Mouse (Mus musculus) granulocyte monocyte progenitor cell, adult 5-6 weeks (primary cell): ENCODE results near the gene Bglap. TPM values are rescaled to one million over a fixed set of nuclear protein-coding genes. Genes with fewer than 3 reads are reported as not detected.

Experiments used
- ATAC-seq: replicated peaks from 2 replicates; pipeline ENCODE4 v1.8.0; 2016; ENCODE audit warnings: mild to moderate bottlenecking, moderate TSS enrichment, inconsistent platforms; ENCODE audit not compliant: poor library complexity, severe bottlenecking
- total RNA-seq, 2 experiments: library from RNA; stranded (forward) in 1 of 2; stranded (reverse) in 1 of 2; fragments of 200-712, 200-1000 nt in 1 of 2; fragments of >200 nt in 1 of 2; fragmentation: Nextera tagmentation in 1 of 2; gene quantifications; 2 replicates each; pipeline ENCODE4 v1.2.3; 2014 to 2017

The Bglap gene
- total RNA-seq, 2 experiments from 2014 or later, result not detected

DNA sequence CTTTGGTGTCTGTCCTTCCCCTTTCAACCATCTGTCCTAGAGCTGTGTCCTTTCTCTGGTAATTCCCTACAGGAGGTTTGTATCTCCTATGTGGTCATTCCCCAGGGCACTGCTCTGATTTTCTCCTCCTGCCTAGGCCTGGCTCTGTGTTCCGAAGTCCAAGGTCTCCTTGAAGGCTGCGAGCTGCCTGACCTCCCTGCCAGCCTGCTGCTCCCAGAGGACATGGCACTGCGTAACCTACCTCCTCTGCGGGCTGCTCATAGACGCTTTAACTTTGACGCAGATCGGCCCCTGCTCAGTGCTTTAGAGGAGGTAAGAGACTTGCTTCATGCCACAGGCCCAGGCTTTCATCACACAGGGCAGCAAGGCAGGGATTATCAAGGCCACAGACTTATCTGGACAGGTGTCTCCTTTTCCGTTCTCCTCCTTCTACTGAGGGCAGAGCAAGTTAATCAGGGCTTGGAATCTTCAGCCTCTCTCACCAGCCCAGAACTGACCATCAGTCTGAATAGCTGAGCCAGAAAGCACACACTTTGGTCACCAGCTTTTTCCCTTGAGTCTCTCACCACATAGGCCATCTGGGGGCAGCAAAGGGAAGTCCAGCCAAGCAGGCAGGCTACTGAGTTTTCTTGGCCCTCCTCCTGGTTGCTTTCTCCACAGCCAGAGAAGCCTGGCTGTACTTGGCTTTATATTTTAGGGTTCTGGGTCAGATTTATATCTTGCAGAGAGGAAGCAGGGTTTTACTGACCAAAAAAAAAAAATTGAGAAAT is 29.7 kb downstream of the Bglap start:
- ATAC-seq, result no peak

DNA sequence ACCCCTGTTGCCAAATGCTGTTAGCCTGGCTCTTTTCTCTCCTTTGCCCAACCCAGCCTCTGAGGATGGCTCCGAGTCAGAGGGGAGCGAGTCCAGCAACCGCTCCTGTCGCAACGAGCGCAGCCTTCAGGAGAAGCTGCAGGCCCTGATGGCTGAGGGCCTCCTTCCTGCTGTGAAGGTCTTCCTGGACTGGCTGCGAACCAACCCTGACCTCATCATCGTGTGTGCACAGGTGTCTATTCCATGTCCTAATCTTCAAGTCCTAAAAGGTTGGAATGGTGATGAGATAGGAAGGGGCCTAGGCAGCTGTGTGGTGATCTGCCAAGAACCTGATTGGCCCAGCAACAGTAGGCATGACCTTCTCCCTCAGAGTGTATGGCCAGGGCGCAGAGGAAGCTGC is 31.4 kb downstream of the Bglap start:
- ATAC-seq, result no peak

DNA sequence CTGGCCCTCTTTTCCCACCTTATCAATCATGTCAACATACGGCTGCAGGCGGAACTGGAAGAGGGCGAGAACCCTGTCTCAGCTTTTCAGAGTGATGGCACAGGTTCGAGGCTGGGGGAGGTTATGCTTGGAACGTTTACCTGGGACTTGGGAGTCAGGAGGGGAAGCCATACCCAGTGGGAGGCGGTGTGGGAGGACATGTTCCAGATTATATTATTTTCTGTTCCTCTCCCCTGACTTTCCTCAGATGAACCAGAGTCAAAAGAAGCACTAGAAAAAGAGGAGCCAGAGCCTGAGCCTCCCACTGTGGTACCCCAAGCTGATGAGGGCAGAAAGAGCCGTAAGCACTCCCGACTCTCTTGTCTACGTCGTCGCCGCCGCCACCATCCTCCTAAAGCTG is 33.5 kb downstream of the Bglap start:
- no peak for ATAC-seq

DNA sequence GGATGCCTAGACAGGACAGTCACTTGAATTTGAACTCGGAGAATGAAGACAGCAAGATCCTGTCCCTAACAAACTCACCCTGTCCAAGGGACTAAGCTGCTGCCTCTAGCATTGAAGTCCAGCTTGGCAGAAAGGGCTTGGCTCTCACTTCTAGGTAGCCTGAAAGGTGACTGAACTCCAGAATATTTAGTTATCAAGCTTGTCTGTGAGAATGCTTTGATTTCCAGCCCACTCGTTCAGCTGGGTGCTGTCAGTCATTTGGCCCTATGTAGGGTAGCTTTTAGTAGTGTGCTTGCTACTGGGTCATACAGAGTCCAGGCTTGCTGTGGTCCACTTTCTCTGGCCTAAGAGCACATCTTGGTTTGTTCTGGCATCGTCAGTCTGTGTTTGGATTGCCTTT is 45.3 kb downstream of the Bglap start:
- ATAC-seq, result no peak

DNA sequence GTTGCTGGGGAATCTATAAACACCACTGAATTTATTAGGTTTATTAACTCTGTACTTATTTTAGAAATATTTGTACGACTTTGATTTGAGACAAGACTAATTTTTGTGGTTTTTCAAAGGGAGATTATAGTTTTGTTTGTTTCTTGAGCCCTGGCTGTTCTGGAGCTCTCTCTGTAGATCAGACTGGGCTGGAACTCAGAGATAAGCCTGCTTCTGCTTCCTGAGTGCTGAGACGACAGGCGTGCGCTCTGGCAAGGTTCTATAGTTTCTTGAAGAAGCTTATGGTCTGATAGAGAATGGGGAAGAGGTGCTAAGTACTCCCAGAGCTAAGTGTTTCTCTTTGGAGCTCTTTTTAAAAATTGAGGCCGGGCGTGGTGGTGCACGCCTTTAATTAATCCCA is 45.9 kb downstream of the Bglap start:
- no peak for ATAC-seq

DNA sequence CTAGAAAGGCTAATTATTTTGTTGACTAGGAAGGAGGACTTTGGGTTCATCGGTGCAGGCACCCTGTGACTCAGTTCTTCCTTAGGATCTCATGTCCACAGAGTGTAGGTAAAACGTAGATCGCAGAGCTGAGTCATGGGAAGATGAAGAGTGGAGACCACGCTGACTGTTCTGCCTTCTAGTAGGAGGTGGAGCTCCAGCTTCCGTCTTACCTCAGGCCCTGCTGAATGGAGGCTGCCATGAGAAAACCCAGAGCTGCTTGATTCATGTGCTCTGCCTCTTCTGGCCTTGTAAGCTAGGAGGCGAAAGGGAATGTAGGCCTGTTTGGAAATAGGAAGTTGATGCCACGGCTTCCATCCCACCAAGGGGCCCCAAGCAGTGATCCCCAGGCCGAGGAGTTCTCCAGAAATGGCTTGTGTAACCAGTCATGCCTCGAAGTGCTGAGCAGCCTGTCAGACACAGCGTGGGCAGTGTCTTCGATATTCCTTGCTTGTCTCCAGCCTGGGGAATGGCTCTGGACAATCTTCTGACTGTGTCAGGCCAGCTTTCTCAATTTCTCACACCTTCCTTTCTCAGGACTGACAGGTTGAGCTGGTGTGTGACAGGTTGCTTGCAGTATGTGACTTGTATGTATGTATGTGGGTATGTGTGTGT is 46.8 kb downstream of the Bglap start:
- peak; percentile 58 for ATAC-seq

DNA sequence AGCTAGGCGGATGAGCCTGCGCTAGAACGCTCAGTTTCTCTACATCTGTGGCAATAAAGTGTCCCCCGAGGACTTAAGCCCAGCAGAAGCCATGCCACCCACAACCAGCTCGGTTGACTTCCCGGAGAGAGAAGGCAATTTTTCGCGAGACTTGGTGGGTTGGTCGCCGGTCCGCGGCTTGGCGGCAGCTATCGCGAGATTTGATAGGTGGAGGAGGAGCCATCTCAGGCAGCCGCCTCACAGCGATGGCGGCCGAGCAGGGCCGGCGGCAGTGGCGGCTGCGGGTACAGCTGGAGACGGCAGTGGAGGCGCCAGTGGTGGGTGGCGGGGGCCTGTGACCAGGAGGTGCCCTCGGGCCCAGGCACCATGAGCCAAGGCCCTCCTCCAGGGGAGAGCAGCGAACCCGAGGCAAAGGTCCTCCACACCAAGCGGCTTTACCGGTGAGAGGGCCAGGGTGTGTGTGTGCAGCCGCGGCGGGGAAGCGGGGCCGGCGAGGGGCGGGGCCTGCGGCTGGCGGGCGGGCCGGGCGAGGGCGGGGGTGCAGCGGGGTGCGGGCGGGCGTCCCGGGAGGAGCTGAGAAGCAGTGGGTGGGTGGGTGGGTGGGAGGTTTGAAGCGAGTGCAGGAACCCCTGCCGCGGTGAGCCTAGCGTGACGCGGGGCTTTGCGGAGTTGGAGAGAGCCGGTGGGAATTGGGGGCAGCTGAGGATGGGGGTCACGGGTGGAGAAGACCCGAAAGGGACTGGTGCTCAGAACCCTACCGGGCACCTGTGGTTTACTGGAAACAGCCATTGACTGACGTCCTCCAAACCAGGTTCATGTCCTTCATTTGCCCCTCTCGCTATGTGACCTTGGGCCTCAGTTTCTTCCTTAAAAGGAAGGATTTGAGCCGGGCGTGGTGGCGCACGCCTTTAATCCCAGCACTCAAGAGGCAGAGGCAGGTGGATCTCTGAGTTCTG is 47.9 kb downstream of the Bglap start, which contains the start of the genes Tmem79 and Smg5:
Gene Tmem79 (minus strand): TSS at position 91 of the 956 bp plus-strand sequence.
Gene Smg5 (plus strand): TSS at position 203 of the 956 bp plus-strand sequence.
- peak; percentile 73 for ATAC-seq

DNA sequence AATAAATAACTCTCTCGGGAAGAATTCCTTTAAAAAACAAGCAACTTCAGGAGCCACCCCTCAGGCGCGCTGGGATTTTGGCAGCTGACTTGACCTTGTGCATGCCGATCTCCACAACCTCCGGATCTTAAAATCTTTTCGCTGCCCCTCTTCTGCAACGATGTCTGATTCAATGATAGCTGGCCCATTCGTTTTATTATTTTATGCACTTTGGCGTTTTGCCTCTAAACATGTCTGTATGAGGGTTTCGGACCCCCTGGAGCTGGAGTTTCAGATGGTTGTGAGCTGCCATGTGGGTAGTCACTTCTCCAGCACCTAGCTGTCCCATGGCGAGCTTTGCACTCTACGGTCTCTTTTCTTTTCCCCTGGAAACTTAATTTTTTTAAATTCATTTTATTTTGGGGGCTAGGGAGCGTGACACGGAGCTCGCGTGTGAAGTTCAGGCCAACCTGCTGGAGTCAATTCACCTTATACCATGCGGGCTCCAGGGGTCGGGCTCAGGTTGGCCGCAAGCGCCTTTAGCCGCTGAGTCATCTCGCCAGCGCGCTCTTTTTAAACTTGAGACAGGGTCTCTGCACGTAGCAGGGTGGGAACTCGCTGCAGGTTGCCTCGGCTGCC is 48.7 kb downstream of the Bglap start:
- ATAC-seq, result peak; percentile 20; the same call in 1 of the 2 replicates

DNA sequence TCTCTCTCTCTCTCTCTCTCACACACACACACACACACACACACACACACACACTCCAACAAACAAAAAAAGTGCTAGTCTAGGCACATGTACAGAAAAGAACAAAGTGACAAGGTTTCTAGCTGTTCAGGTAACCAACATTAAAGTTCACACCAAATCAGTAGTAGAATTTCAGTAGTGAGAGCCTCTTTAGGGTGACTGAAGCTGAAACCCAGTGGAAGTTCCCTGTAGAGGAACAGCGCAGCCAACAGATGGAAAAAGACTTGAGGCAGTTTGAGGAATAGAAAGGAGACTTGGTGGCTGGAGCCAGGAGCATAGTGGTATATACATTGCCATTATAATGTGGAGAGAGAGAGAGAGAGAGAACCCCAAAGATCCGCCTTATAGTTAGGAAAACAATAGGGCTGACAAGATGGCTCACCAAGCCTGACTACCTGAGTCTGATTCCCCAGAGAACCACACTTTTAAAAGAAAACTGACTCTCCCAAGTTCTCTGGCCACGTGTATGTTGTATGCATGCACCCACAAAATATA is 49.3 kb downstream of the Bglap start:
- 0 out of 2 replicates have a peak, but pooled peaks have one; percentile 10 for ATAC-seq

DNA sequence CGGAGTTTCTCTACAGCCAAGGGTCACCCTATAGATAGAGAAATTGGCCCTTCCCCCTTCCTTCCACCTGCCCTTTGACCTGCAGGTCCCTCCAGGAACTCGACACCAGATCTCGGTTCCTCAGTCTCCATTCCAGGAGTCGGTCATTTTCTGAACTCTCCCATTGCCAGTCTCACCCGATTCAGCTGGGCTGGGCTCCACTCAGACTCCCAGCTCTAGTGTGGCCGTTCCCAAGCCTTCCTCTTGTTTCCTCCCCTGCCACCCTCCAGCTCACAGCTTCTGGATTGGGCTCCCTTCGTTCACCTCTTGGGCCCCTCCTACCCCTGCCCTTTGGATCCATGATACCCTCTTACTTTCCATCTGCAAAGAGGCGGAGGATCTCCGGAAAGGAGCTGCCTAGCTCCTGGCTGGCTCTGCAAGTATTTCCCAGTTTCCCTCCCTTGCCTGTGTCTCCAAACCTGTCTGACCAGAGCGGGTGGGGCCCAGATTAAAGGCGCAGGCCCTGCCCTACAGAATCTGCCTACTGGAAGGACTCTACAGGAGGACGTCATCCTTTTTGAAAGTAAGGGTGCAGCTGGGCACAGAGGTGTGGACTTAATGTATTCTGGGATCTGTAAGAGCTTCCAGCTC is 50.1 kb downstream of the Bglap start:
- no peak for ATAC-seq

Other genes with a start within 250 kb of the Bglap start
- 119 and 132 TPM in 2 replicates for gene Mef2d, start 242.1 kb downstream of the Bglap start, total RNA-seq (2014; fragmentation: Nextera tagmentation)
- 42.4 and 52.4 TPM in 2 replicates for gene Mef2d, start 242.1 kb downstream of the Bglap start, total RNA-seq (2017)
- not detected in 2 replicates for gene Rhbg, start 129.8 kb downstream of the Bglap start, total RNA-seq (2014; fragmentation: Nextera tagmentation)
- not detected in 2 replicates for gene Rhbg, start 129.8 kb downstream of the Bglap start, total RNA-seq (2017)
- not detected in 2 replicates for gene Gm38392, start 97.3 kb downstream of the Bglap start, total RNA-seq (2014; fragmentation: Nextera tagmentation)
- not detected in 2 replicates for gene Gm38392, start 97.3 kb downstream of the Bglap start, total RNA-seq (2017)
- gene Tsacc, start 87.5 kb downstream of the Bglap start, total RNA-seq (2014; fragmentation: Nextera tagmentation), result 13.8 and 19.0 TPM in 2 replicates
- gene Tsacc, start 87.5 kb downstream of the Bglap start, total RNA-seq (2017), result 7.5 and 10.0 TPM in 2 replicates
- gene Cct3, start 87.3 kb downstream of the Bglap start, total RNA-seq (2014; fragmentation: Nextera tagmentation), result 499 and 506 TPM in 2 replicates
- 381 TPM in 2 replicates for gene Cct3, start 87.3 kb downstream of the Bglap start, total RNA-seq (2017)
- 123 and 165 TPM in 2 replicates for gene Glmp, start 59.4 kb downstream of the Bglap start, total RNA-seq (2014; fragmentation: Nextera tagmentation)
- 26.7 and 29.3 TPM in 2 replicates for gene Glmp, start 59.4 kb downstream of the Bglap start, total RNA-seq (2017)
- 0.56 and 2.0 TPM in 2 replicates for gene Tmem79, start 48.3 kb downstream of the Bglap start, total RNA-seq (2014; fragmentation: Nextera tagmentation)
- 0.78 and 1.8 TPM in 2 replicates for gene Tmem79, start 48.3 kb downstream of the Bglap start, total RNA-seq (2017)
- 50.8 and 53.1 TPM in 2 replicates for gene Smg5, start 48.2 kb downstream of the Bglap start, total RNA-seq (2014; fragmentation: Nextera tagmentation)
- 64.1 and 79.0 TPM in 2 replicates for gene Smg5, start 48.2 kb downstream of the Bglap start, total RNA-seq (2017)
- gene Paqr6, start 19.9 kb downstream of the Bglap start, total RNA-seq (2014; fragmentation: Nextera tagmentation), result not detected in 2 replicates
- gene Paqr6, start 19.9 kb downstream of the Bglap start, total RNA-seq (2017), result not detected in 2 replicates
- gene Bglap3, start 11.7 kb downstream of the Bglap start, total RNA-seq (2014; fragmentation: Nextera tagmentation), result not detected in 2 replicates
- gene Bglap3, start 11.7 kb downstream of the Bglap start, total RNA-seq (2017), result not detected in 2 replicates
- gene Bglap2, start 5.8 kb downstream of the Bglap start, total RNA-seq (2014; fragmentation: Nextera tagmentation), result not detected in 2 replicates
- not detected in 2 replicates for gene Bglap2, start 5.8 kb downstream of the Bglap start, total RNA-seq (2017)
- 115 and 122 TPM in 2 replicates for gene Pmf1, start 25.9 kb upstream of the Bglap start, total RNA-seq (2014; fragmentation: Nextera tagmentation)
- gene Pmf1, start 25.9 kb upstream of the Bglap start, total RNA-seq (2017), result 128 and 141 TPM in 2 replicates
- 13.1 and 13.5 TPM in 2 replicates for gene Slc25a44, start 40.7 kb upstream of the Bglap start, total RNA-seq (2014; fragmentation: Nextera tagmentation)
- 11.6 and 13.8 TPM in 2 replicates for gene Slc25a44, start 40.7 kb upstream of the Bglap start, total RNA-seq (2017)
- gene Sema4a, start 76.7 kb upstream of the Bglap start, total RNA-seq (2014; fragmentation: Nextera tagmentation), result 24.0 and 38.5 TPM in 2 replicates
- 25.1 and 35.7 TPM in 2 replicates for gene Sema4a, start 76.7 kb upstream of the Bglap start, total RNA-seq (2017)
- gene Lmna, start 125.5 kb upstream of the Bglap start, total RNA-seq (2014; fragmentation: Nextera tagmentation), result not detected in 2 replicates
- 0.41 and 1.6 TPM in 2 replicates for gene Lmna, start 125.5 kb upstream of the Bglap start, total RNA-seq (2017)
- gene Mex3a, start 147.9 kb upstream of the Bglap start, total RNA-seq (2014; fragmentation: Nextera tagmentation), result 3.8 and 5.1 TPM in 2 replicates
- 1.7 and 2.5 TPM in 2 replicates for gene Mex3a, start 147.9 kb upstream of the Bglap start, total RNA-seq (2017)
- gene Rab25, start 163.8 kb upstream of the Bglap start, total RNA-seq (2014; fragmentation: Nextera tagmentation), result 1.0 and 1.2 TPM in 2 replicates
- not detected in 2 replicates for gene Rab25, start 163.8 kb upstream of the Bglap start, total RNA-seq (2017)
- gene Lamtor2, start 168.6 kb upstream of the Bglap start, total RNA-seq (2014; fragmentation: Nextera tagmentation), result 60.7 and 74.3 TPM in 2 replicates
- gene Lamtor2, start 168.6 kb upstream of the Bglap start, total RNA-seq (2017), result 102 and 122 TPM in 2 replicates
- 64.7 and 67.9 TPM in 2 replicates for gene Ubqln4, start 169.3 kb upstream of the Bglap start, total RNA-seq (2014; fragmentation: Nextera tagmentation)
- 37.9 and 39.6 TPM in 2 replicates for gene Ubqln4, start 169.3 kb upstream of the Bglap start, total RNA-seq (2017)
- 401 and 434 TPM in 2 replicates for gene Ssr2, start 191.4 kb upstream of the Bglap start, total RNA-seq (2014; fragmentation: Nextera tagmentation)
- gene Ssr2, start 191.4 kb upstream of the Bglap start, total RNA-seq (2017), result 225 and 243 TPM in 2 replicates
- 125 and 137 TPM in 2 replicates for gene Arhgef2, start 221.5 kb upstream of the Bglap start, total RNA-seq (2014; fragmentation: Nextera tagmentation)
- 59.1 and 73.5 TPM in 2 replicates for gene Arhgef2, start 221.5 kb upstream of the Bglap start, total RNA-seq (2017)